Mouse (Mus musculus): ENCODE results near the gene Svs1. TPM values are rescaled to one million over a fixed set of nuclear protein-coding genes. Genes with fewer than 3 reads are reported as not detected.
A peak's percentile ranks its signal among the peaks of the same experiment; 100 is the strongest.

Gene Svs1
- total RNA-seq, 2 experiments from 2014 or later = not detected

DNA sequence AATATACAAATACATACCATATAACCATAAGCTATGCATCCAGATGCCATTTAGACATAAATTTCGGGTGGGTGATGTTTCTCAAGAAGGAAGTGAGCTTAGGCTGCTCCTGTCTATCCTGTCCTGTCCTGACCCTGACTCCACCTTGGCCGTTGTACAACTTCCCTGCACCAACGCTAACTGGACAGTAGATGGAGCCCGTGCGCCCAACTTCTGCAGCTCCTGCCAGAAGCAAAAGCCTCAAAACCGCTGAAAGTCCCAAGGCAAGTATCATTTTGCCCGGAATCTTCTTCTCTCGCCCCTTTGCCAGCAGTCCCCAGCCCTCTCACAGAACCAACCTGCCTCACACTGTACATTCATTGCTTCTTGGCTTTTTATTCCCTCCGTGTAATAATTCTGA is 21.3 kb downstream of the Svs1 start:
- intact Hi-C loops (cut with DNase I) = no loop called here
- peak; percentile 42 to 72 for DNase-seq (ENCODE audit: extremely low spot score in 1 of 2, low spot score in 2 of 2)

- intact Hi-C loops (cut with DNase I) = no loop called here
- peak in 1 of 2 experiments; percentile 33 for DNase-seq (ENCODE audit: extremely low spot score in 1 of 2, low spot score in 2 of 2)
These were observed 21.9 kb downstream of the Svs1 start for GRCm38 (mm10) chr6:49008420-49009160.

GRCm38 (mm10) chr6:49009161-49009555 is 22.5 kb downstream of the Svs1 start:
- intact Hi-C loops (cut with DNase I) = no loop called here
- no peak for DNase-seq (ENCODE audit: extremely low spot score in 1 of 2, low spot score in 2 of 2)

DNA sequence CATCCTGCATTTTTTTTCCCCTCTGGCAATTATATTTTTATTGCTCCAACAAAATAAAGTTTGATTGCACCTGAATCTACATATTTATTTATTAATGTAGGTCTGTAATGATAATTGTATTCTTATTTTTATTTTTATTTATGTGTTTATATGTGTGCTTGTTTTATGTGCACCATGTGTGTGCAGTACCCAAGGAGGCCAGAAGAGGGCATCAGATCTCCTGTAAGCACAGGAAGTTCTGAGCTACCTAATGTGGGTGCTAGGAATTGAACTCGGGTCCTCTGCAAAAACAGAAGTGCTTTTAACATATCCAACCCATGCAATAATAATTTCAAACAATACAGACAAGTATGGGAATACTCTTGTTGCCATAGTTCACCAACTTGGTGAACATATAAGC is 23.0 kb downstream of the Svs1 start:
- no peak for DNase-seq (ENCODE audit: extremely low spot score in 1 of 2, low spot score in 2 of 2)

DNA sequence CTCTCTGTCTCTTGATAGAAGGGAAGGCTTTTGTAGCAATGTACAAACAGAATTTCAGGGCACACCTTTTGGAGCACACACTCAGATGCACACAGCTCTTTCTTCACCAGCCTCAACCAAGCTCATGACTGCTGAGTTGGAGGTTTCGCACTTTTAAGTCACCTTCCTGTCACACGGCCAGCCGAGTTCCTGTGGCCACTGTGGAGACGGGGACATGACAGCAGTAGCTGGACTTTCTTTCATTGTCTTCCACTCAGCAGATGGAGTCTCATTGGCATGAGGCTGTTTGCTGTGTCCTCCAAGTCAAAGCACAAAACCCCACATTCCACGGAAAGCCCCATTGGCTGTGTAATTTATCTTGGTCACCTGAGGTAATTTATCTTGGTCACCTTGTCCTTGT is 24.5 kb downstream of the Svs1 start:
- DNase-seq (ENCODE audit: extremely low spot score in 1 of 2, low spot score in 2 of 2) = no peak
- intact Hi-C loops (cut with DNase I) = no loop called here

More for the DNA sequence above, 23.0 kb downstream of the Svs1 start:
- intact Hi-C loops (cut with DNase I) = no loop called here

DNA sequence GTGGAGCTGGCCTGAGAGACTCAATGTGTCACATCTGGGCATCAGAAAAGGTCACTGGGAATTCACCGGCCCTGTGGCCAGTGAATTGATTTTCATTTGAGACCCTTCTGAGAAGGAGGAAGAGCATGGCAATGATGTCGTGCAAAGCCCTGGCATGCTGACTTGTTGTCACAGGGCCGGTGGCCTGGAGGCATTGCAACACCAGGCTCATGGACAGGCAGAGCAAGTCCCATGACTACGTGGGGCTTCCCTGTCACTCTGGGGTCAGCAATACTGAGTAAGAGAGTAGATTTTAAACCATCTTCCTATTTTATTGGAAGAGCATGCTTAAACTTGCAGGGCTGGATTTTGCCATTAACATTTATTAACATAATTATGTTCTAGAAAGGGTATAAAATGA is 26.4 kb downstream of the Svs1 start:
- intact Hi-C loops (cut with DNase I) = no loop called here
- no peak for DNase-seq (ENCODE audit: extremely low spot score in 1 of 2, low spot score in 2 of 2)

- DNase-seq (ENCODE audit: extremely low spot score in 1 of 2, low spot score in 2 of 2) = no peak
- intact Hi-C loops (cut with DNase I) = no loop called here
These were observed 26.8 kb downstream of the Svs1 start for GRCm38 (mm10) chr6:49013458-49013857.

- DNase-seq (ENCODE audit: extremely low spot score in 1 of 2, low spot score in 2 of 2) = no peak
- intact Hi-C loops (cut with DNase I) = no loop called here
These were observed 30.5 kb downstream of the Svs1 start for GRCm38 (mm10) chr6:49017150-49017549.

GRCm38 (mm10) chr6:49019341-49019740 is 32.7 kb downstream of the Svs1 start:
- intact Hi-C loops (cut with DNase I) = no loop called here
- DNase-seq (ENCODE audit: extremely low spot score in 1 of 2, low spot score in 2 of 2) = no peak

- intact Hi-C loops (cut with DNase I) = no loop called here
- DNase-seq (ENCODE audit: extremely low spot score in 1 of 2, low spot score in 2 of 2) = peak; percentile 43 to 73
These were observed 34.7 kb downstream of the Svs1 start for GRCm38 (mm10) chr6:49021141-49022012.

GRCm38 (mm10) chr6:49022384-49022783 is 35.7 kb downstream of the Svs1 start:
- DNase-seq (ENCODE audit: extremely low spot score in 1 of 2, low spot score in 2 of 2) = no peak
- intact Hi-C loops (cut with DNase I) = no loop called here

DNA sequence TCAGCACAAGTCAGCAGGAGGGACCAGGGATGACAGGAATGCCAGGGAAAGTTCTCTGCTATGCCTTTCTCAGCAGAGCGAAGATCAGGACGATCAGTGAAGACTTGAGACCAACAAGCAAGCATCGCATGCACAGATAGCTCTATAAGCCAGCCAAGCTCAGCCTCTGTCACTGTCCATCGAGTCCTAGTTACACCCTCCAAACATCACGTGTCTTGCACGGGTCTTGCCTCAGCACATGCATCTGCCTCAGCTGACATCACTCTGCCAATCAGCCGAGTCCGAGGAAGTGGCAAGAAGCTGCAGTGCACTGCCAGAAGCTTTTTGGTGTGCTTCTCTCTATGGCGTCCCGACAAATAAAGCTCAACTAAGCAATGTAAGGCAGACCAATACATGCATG is 36.7 kb downstream of the Svs1 start:
- no peak for DNase-seq (ENCODE audit: extremely low spot score in 1 of 2, low spot score in 2 of 2)
- intact Hi-C loops (cut with DNase I) = no loop called here

- DNase-seq (ENCODE audit: extremely low spot score in 1 of 2, low spot score in 2 of 2) = no peak
- intact Hi-C loops (cut with DNase I) = no loop called here
These were observed 38.6 kb downstream of the Svs1 start for GRCm38 (mm10) chr6:49025290-49025689.

DNA sequence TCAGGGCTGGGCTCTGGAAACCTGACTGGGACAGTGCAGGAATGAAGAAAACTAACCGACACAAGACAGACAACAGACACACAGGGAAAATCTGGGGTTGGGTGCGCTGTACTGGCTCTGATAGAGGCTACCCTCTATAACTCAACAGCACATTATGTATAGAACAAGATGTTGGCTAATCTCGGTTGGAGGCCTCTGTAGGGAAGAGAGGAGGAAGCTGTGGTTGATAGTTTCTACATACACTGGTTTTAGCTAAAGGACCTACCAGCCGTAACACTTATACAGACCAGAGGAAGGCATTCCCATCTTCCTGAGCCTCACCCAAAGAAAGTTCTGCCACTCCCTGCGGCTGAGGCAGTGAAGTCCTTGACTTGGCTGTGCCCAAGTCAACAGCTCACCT is 39.8 kb downstream of the Svs1 start:
- no peak for DNase-seq (ENCODE audit: extremely low spot score in 1 of 2, low spot score in 2 of 2)

GRCm38 (mm10) chr6:49028019-49028418 is 41.4 kb downstream of the Svs1 start:
- intact Hi-C loops (cut with DNase I) = no loop called here
- no peak for DNase-seq (ENCODE audit: extremely low spot score in 1 of 2, low spot score in 2 of 2)

More for the DNA sequence above, 39.8 kb downstream of the Svs1 start:
- intact Hi-C loops (cut with DNase I) = no loop called here

DNA sequence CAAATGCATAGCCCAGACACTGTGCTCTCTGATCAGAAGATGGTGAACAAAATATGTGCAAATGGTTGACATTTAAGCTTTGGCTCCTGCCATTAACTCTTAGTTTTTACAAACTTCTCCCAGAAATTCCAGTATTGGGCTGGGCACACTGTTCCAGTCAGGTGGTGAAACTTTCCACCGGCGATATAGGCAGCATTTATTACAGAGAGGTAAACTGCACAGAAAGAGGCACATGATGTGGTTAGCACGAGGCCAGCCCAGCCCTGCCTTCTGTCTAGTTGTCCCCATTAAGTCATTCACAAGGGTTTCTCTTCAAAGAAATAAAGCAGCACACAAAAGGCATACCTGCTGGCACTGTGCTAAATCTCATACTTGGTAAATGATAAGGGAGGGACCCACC is 42.0 kb downstream of the Svs1 start:
- intact Hi-C loops (cut with DNase I) = no loop called here
- no peak for DNase-seq (ENCODE audit: extremely low spot score in 1 of 2, low spot score in 2 of 2)

DNA sequence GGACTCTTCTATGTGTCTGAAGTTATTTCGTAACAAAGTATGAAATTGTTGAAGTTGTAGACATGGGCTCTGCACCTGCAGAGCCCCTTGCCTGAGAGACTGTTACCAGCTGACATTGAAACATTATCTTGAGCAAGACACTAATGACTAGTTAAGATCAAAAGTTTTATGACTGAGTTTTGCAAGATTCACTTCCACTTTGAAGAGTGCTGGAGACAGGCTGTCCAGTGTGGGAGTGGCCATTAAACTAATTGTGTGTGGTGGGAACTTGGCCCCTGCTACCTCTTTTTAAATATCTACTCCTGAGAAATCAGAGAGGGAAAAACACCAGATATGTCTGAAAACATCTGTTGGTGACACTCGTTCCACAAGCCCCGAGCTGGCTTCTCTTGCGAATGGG is 44.6 kb downstream of the Svs1 start:
- DNase-seq (ENCODE audit: extremely low spot score in 1 of 2, low spot score in 2 of 2) = no peak
- intact Hi-C loops (cut with DNase I) = loop anchor here (10.0 kb wide), 1 partner anchor 184 kb away; the partner anchor contains the start of gene Igf2bp3

DNA sequence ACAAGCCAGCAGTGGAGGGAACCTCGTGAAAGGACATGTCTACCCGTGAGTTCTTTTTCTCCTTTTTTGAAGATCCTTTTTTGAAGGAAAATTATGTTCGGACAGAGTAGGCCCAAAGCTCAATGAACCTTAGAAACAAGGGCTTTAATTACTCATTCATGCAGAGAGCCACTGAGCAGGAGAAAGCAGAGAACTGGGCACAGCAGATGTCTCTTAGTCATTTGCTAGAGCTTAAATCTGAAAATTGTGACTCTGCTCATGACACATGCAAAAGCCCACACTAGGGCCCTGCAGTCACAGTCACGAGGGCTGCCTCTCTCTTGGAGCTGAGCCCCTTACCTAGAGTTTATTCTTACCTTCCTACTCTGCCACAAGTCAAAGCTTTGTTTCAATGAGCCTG is 46.1 kb downstream of the Svs1 start:
- intact Hi-C loops (cut with DNase I) = loop anchor here (10.0 kb wide), 1 partner anchor 182 kb away; the partner anchor contains the start of gene Igf2bp3
- no peak for DNase-seq (ENCODE audit: extremely low spot score in 1 of 2, low spot score in 2 of 2)

- intact Hi-C loops (cut with DNase I) = loop anchor here (10.0 kb wide), 1 partner anchor 178 kb away; the partner anchor contains the start of gene Igf2bp3
These were observed 49.9 kb downstream of the Svs1 start, which contains the start of gene Gpnmb for GRCm38 (mm10) chr6:49036275-49037267. Gene Gpnmb, plus strand, starts transcription at chr6:49036546.

More at GRCm38 (mm10) chr6:49036275-49037267, 49.9 kb downstream of the Svs1 start, which contains the start of gene Gpnmb:
- no peak for DNase-seq (ENCODE audit: extremely low spot score in 1 of 2, low spot score in 2 of 2)
